Mouse (Mus musculus): ENCODE results near the gene Ccdc141. TPM values are rescaled to one million over a fixed set of nuclear protein-coding genes. Genes with fewer than 3 reads are reported as not detected.

Gene Ccdc141
- polyA plus RNA-seq, 1 experiment = 3.8 TPM

DNA sequence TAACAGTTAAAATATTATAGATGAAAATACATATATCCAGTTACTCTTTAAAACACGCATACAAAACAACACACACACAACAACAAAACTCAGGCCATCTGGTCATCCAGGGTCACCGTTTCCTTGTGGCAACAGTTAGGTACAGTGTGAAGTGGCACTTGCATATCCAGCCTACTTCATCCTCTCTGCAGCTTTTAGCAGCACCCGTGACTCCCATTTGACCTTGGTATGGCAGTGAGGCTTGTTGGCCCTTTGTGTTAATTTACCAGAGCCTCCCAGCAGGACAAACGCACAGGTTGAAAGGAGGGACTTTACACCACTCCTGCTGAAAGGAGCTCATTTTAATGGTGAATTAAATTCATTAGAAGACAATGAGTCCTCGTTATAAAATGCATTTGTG, 158.5 kb downstream of the Ccdc141 start:
- Histone ChIP-seq H3K27ac (ENCODE audit: control insufficient read depth, insufficient read depth, low read length) (no peak overlapping the region), H3K27me3 (ENCODE audit: control insufficient read depth, insufficient read depth, low read length) (no peaks in the 10 kb centered on the region)
- no peak for DNase-seq

DNA sequence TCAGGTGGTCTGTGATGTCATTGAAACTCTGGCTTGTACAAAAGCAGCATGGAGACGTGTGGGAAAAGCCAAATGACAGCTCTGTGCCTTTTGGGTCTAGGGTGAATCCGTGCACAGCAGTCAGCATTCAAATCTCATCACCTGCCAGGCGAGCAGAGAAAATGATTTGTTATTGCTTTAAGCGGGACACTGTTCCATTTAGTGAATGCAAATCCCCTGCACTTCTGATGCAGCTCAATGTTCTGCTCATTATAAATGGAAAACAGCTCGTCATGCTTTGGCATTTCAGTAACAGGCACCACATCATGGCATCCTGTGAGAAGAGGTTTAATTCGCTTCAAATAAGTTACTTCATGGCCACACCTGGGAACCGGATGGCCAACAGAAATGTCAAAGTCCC, 163.4 kb downstream of the Ccdc141 start:
- TF ChIP-seq CTCF (IDR thresholded peaks at IDR 0.05; ENCODE audit: borderline replicate concordance, control insufficient read depth, extremely low read depth, insufficient read depth, low read length, poor library complexity) (no peak), POLR2A (IDR thresholded peaks at IDR 0.05; ENCODE audit: control insufficient read depth, extremely low read depth, insufficient read depth, low read length, poor library complexity) (no peak)
- H3K4me1 ChIP-seq (replicated peaks; ENCODE audit: control insufficient read depth, insufficient read depth, low read length) = no peaks in the 10 kb centered on the region
- WGBS = 90% methylated on average over 7 of the region's 7 CpGs
- no peak for DNase-seq
- H3K27me3 ChIP-seq (ENCODE audit: control insufficient read depth, insufficient read depth, low read length) = no peaks in the 10 kb centered on the region
- H3K36me3 ChIP-seq (ENCODE audit: control insufficient read depth, insufficient read depth, low read length) = no peaks in the 10 kb centered on the region
- H3K4me3 ChIP-seq (ENCODE audit: control insufficient read depth, insufficient read depth, low read length) = no peak overlapping the region
- H3K27ac ChIP-seq (ENCODE audit: control insufficient read depth, insufficient read depth, low read length) = no peak overlapping the region

More for the DNA sequence above, 158.5 kb downstream of the Ccdc141 start:
- WGBS = 87% methylated on average over 5 of the region's 5 CpGs
- TF ChIP-seq POLR2A (IDR thresholded peaks at IDR 0.05; ENCODE audit: control insufficient read depth, extremely low read depth, insufficient read depth, low read length, poor library complexity) (no peak), CTCF (IDR thresholded peaks at IDR 0.05; ENCODE audit: borderline replicate concordance, control insufficient read depth, extremely low read depth, insufficient read depth, low read length, poor library complexity) (no peak)
- H3K36me3 ChIP-seq (ENCODE audit: control insufficient read depth, insufficient read depth, low read length) = no peaks in the 10 kb centered on the region
- H3K4me1 ChIP-seq (replicated peaks; ENCODE audit: control insufficient read depth, insufficient read depth, low read length) = no peaks in the 10 kb centered on the region
- H3K4me3 ChIP-seq (ENCODE audit: control insufficient read depth, insufficient read depth, low read length) = no peak overlapping the region

DNA sequence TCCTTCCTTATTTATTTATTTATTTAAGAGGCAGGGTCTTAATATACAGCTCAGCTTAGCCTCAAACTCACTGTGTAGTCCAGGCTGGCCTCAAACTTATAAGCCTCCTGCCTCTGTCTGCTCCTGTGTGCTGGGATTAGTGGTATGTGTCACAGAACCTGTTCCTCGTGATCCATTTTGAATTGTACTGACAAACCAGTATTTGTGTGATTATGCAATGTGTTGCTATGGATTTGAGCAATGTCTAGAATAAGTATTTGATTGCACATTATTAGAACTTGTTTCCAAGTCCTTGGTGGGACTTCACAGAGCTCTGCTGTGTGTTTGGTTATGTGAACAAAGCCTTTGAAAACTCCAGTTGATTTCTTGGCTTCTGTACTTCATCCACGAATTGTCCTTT, 167.3 kb downstream of the Ccdc141 start:
- TF ChIP-seq POLR2A (IDR thresholded peaks at IDR 0.05; ENCODE audit: control insufficient read depth, extremely low read depth, insufficient read depth, low read length, poor library complexity) = no peak
- TF ChIP-seq CTCF (IDR thresholded peaks at IDR 0.05; ENCODE audit: borderline replicate concordance, control insufficient read depth, extremely low read depth, insufficient read depth, low read length, poor library complexity) = no peak
- WGBS = 79% methylated on average over 2 of the region's 2 CpGs
- Histone ChIP-seq H3K4me3 (ENCODE audit: control insufficient read depth, insufficient read depth, low read length) (no peak overlapping the region), H3K27ac (ENCODE audit: control insufficient read depth, insufficient read depth, low read length) (no peak overlapping the region), H3K36me3 (ENCODE audit: control insufficient read depth, insufficient read depth, low read length) (no peaks in the 10 kb centered on the region), H3K4me1 (replicated peaks; ENCODE audit: control insufficient read depth, insufficient read depth, low read length) (no peaks in the 10 kb centered on the region), H3K27me3 (ENCODE audit: control insufficient read depth, insufficient read depth, low read length) (no peaks in the 10 kb centered on the region)
- no peak for DNase-seq

DNA sequence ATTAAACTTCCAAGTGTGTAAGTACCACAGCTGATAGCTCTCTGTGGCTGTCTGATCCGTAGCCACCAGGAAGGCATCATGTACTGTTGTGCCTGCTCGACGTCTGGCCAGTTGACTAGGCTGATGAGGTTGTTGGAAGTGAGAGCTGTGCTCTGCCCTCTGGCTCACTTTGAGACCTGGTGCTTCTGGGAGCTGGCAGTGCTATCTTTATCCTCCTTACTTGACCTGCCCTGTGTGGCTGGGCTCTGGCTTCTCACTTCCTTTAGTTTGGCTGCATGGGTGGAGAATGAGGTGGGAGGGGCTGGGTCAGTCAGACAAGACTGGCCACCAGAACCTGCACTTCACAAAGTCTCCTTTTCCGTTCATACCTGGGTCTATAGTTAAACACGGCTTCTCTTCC, 172.1 kb downstream of the Ccdc141 start:
- H3K4me3 ChIP-seq (ENCODE audit: control insufficient read depth, insufficient read depth, low read length) = no peak overlapping the region
- TF ChIP-seq CTCF (IDR thresholded peaks at IDR 0.05; ENCODE audit: borderline replicate concordance, control insufficient read depth, extremely low read depth, insufficient read depth, low read length, poor library complexity) (no peak), POLR2A (IDR thresholded peaks at IDR 0.05; ENCODE audit: control insufficient read depth, extremely low read depth, insufficient read depth, low read length, poor library complexity) (no peak)
- no peaks in the 10 kb centered on the region for H3K27me3 ChIP-seq (ENCODE audit: control insufficient read depth, insufficient read depth, low read length)
- DNase-seq = no peak
- no peaks in the 10 kb centered on the region for H3K36me3 ChIP-seq (ENCODE audit: control insufficient read depth, insufficient read depth, low read length)
- 80% methylated on average over 5 of the region's 5 CpGs for WGBS
- no peaks in the 10 kb centered on the region for H3K4me1 ChIP-seq (replicated peaks; ENCODE audit: control insufficient read depth, insufficient read depth, low read length)
- H3K27ac ChIP-seq (ENCODE audit: control insufficient read depth, insufficient read depth, low read length) = no peak overlapping the region

DNA sequence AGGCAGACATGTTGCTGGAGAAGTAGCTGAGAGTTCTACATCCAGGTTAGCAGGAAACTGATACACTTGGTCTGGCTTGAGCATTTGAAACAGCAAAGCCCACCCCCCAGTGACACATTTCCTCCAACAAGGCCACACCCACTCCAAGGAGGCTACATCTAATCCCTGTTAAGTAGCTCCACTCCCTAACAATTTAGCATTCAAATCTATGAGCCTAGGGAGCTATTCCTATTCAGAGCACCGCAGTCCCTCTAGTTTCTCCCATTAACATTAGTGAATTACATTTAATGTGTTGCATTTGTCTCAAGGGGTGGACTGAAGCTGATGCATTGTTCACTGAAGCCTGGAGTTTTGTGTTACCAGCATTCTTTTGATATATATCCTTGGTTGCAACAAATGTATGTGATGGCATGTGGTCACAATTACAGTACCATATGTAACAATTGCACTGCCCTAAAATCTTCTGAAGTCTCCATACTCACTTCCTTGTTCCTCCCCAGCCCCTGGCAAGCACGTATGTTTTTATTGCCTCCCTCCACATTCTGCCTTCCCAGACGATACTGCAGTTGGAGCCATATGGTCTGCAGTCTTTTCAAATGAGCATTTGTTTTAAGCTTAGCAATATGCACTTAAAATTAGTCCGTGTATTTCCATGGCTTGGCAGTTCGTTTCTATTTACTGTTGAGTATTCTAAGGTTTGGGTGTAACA, 177.8 kb downstream of the Ccdc141 start:
- Histone ChIP-seq H3K4me3 (ENCODE audit: control insufficient read depth, insufficient read depth, low read length) (no peak overlapping the region), H3K27ac (ENCODE audit: control insufficient read depth, insufficient read depth, low read length) (no peak overlapping the region), H3K27me3 (ENCODE audit: control insufficient read depth, insufficient read depth, low read length) (no peaks in the 10 kb centered on the region), H3K36me3 (ENCODE audit: control insufficient read depth, insufficient read depth, low read length) (no peaks in the 10 kb centered on the region), H3K4me1 (replicated peaks; ENCODE audit: control insufficient read depth, insufficient read depth, low read length) (no peaks in the 10 kb centered on the region)
- DNase-seq = no peak
- TF ChIP-seq CTCF (IDR thresholded peaks at IDR 0.05; ENCODE audit: borderline replicate concordance, control insufficient read depth, extremely low read depth, insufficient read depth, low read length, poor library complexity) (no peak), POLR2A (IDR thresholded peaks at IDR 0.05; ENCODE audit: control insufficient read depth, extremely low read depth, insufficient read depth, low read length, poor library complexity) (no peak)
- 91% methylated on average over 5 of the region's 5 CpGs for WGBS

DNA sequence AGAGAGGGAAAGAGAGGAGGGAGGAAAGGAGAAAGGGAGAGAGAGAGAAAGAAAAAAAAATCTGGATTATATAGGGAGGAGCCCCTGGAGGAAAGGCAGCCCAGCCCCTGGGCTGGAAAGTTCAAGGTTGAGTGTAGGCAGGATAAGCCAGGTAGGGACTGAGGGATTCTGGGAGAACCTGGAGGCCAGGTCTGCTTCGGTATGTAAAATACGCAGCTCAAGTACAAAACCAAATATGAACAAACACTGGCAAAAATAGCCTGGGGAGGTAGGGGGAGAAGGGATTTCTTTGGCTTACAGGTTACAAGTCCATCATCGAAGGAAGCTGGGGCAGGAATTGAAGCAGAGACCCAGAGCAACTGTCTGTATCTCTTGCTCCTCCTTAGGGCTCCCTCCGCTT, 183.1 kb downstream of the Ccdc141 start:
- H3K27ac ChIP-seq (ENCODE audit: control insufficient read depth, insufficient read depth, low read length) = no peak overlapping the region
- TF ChIP-seq CTCF (IDR thresholded peaks at IDR 0.05; ENCODE audit: borderline replicate concordance, control insufficient read depth, extremely low read depth, insufficient read depth, low read length, poor library complexity) (no peak), POLR2A (IDR thresholded peaks at IDR 0.05; ENCODE audit: control insufficient read depth, extremely low read depth, insufficient read depth, low read length, poor library complexity) (no peak)
- WGBS = 95% methylated on average over 4 of the region's 4 CpGs
- H3K4me1 ChIP-seq (replicated peaks; ENCODE audit: control insufficient read depth, insufficient read depth, low read length) = no peaks in the 10 kb centered on the region
- no peak for DNase-seq
- H3K27me3 ChIP-seq (ENCODE audit: control insufficient read depth, insufficient read depth, low read length) = no peaks in the 10 kb centered on the region
- no peak overlapping the region for H3K4me3 ChIP-seq (ENCODE audit: control insufficient read depth, insufficient read depth, low read length)
- H3K36me3 ChIP-seq (ENCODE audit: control insufficient read depth, insufficient read depth, low read length) = no peaks in the 10 kb centered on the region

DNA sequence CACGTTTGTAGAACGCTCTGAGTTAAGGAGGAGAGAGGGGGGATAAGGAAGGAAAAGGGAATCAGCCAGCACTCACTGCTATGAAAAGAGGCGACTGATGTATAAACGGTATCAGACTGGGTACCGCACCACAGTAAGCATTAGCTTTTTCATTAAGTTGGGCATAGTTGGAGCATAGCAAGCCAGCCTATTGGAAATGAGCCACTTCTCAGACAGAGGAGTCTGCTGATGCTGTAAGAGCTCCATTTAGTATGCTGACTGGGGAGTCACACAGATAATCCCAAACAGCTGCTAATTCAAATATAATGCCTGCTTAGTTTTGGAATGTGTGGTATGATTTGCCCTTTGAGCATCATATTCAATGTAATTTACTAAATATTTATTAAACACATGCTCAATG, 186.1 kb downstream of the Ccdc141 start:
- H3K27ac ChIP-seq (ENCODE audit: control insufficient read depth, insufficient read depth, low read length) = no peak overlapping the region

More for the DNA sequence above, 186.1 kb downstream of the Ccdc141 start:
- Histone ChIP-seq H3K4me3 (ENCODE audit: control insufficient read depth, insufficient read depth, low read length) (no peak overlapping the region), H3K36me3 (ENCODE audit: control insufficient read depth, insufficient read depth, low read length) (no peaks in the 10 kb centered on the region), H3K4me1 (replicated peaks; ENCODE audit: control insufficient read depth, insufficient read depth, low read length) (no peaks in the 10 kb centered on the region), H3K27me3 (ENCODE audit: control insufficient read depth, insufficient read depth, low read length) (no peaks in the 10 kb centered on the region)
- no peak for DNase-seq
- WGBS = 91% methylated on average over 5 of the region's 5 CpGs
- TF ChIP-seq CTCF (IDR thresholded peaks at IDR 0.05; ENCODE audit: borderline replicate concordance, control insufficient read depth, extremely low read depth, insufficient read depth, low read length, poor library complexity) (no peak), POLR2A (IDR thresholded peaks at IDR 0.05; ENCODE audit: control insufficient read depth, extremely low read depth, insufficient read depth, low read length, poor library complexity) (no peak)
